Mouse (Mus musculus) left cerebral cortex, adult 8-10 months (tissue): ENCODE measurements around the gene Cavin2. TPM values are rescaled to one million over a fixed set of nuclear protein-coding genes. Genes with fewer than 3 reads are reported as not detected.

Experiments
- DNase-seq, 2 experiments: peaks; one replicate each; pipeline ENCODE4 v3.0.0; 2022; ENCODE audit warnings: low spot score in 2 of 2
- total RNA-seq, 4 experiments: library from RNA; stranded (reverse); gene quantifications; 2 replicates each; pipeline ENCODE4 v1.2.4; 2022

The Cavin2 gene
- total RNA-seq, 4 experiments from 2014 or later = 8.4 to 10.1 (median 9.5) TPM

GRCm38 (mm10) chr1:51307056-51307455, 18.1 kb downstream of the Cavin2 start:
- DNase-seq = no peak

- no peak for DNase-seq
Measured at GRCm38 (mm10) chr1:51315476-51315875, 26.6 kb downstream of the Cavin2 start.

- no peak for DNase-seq
Measured at GRCm38 (mm10) chr1:51323506-51323905, 34.6 kb downstream of the Cavin2 start.

- DNase-seq = no peak
Measured at GRCm38 (mm10) chr1:51328541-51328940, 39.6 kb downstream of the Cavin2 start.

GRCm38 (mm10) chr1:51332986-51333385, 44.1 kb downstream of the Cavin2 start:
- DNase-seq = no peak

- DNase-seq = peak; percentile 66 to 81
Measured at GRCm38 (mm10) chr1:51333557-51334285, 44.8 kb downstream of the Cavin2 start.

GRCm38 (mm10) chr1:51334289-51334688, 45.4 kb downstream of the Cavin2 start:
- peak; percentile 42 to 78 for DNase-seq

- DNase-seq = no peak
Measured at GRCm38 (mm10) chr1:51335081-51335480, 46.2 kb downstream of the Cavin2 start.

- no peak for DNase-seq
Measured at GRCm38 (mm10) chr1:51344160-51344559, 55.2 kb downstream of the Cavin2 start.

GRCm38 (mm10) chr1:51347596-51347995, 58.7 kb downstream of the Cavin2 start:
- DNase-seq = no peak

GRCm38 (mm10) chr1:51348631-51349030, 59.7 kb downstream of the Cavin2 start:
- no peak for DNase-seq

- no peak for DNase-seq
Measured at GRCm38 (mm10) chr1:51349291-51349967, 60.5 kb downstream of the Cavin2 start.

Other genes with a start within 250 kb of the Cavin2 start
- 10 to 100 TPM in 3 of 4 experiments, 1 to 10 TPM in 1; 8.8 to 15.0 (median 12.9) TPM for gene Nabp1, start 189.3 kb downstream of the Cavin2 start, total RNA-seq